Mouse (Mus musculus) adrenal gland, adult 2 months (tissue): Measurements from ENCODE around the gene Surf2. TPM values are rescaled to one million over a fixed set of nuclear protein-coding genes. Genes with fewer than 3 reads are reported as not detected.
"Not testable (repeated sequence)": the region's sequence is repeated elsewhere in the genome, so short reads cannot be mapped to it uniquely, and the experiment has no call there.

Experiments used
- DNase-seq: peaks from one replicate; pipeline ENCODE4 v3.0.0; 2021
- long read RNA-seq: library from polyadenylated mRNA; stranded (forward); transcript quantifications from one replicate; pipeline ENCODE4 v2.0.0, GENCODE M21; 2021
- polyA plus RNA-seq: library from polyadenylated mRNA; depleted of rRNA; stranded (reverse); fragments of >200 nt; gene quantifications from 2 replicates; pipeline ENCODE4 v1.2.3, GENCODE M21; 2012; rRNA removed
- total RNA-seq, 2 experiments: library from RNA; stranded (reverse); gene quantifications; 2 replicates each; pipeline ENCODE4 v1.2.3; 2021

Surf2 gene
- total RNA-seq (10 to 100 TPM; 38.4 to 47.9 TPM), polyA plus RNA-seq (22.5 and 28.5 TPM in 2 replicates)
- long read RNA-seq, transcript Surf2-201 (6 exons, 1,203 nt) = major isoform, 11 of 21 reads
- long read RNA-seq, partial matches to known transcripts = 4 of 21 reads
- long read RNA-seq, other reads (novel, unspliced or antisense) = 4 of 21 reads

- peak; percentile 90 for DNase-seq
These were observed at the start of gene Surf2, which contains the start of gene Surf1 for GRCm38 (mm10) chr2:26915927-26916728. TSS of gene Surf2 (plus strand) at chr2:26916367. TSS of gene Surf1 (minus strand) at chr2:26916530.

- no peak for DNase-seq
These were observed 45.5 kb upstream of the Surf2 start for GRCm38 (mm10) chr2:26870666-26871065.

- no peak for DNase-seq
These were observed 37.6 kb upstream of the Surf2 start for GRCm38 (mm10) chr2:26878571-26878970.

- not testable (repeated sequence) for DNase-seq
These were observed 30.6 kb upstream of the Surf2 start for GRCm38 (mm10) chr2:26885541-26885940.

- DNase-seq = not testable (repeated sequence)
These were observed 30.0 kb upstream of the Surf2 start for GRCm38 (mm10) chr2:26886170-26886569.

- no peak for DNase-seq
These were observed 20.3 kb upstream of the Surf2 start for GRCm38 (mm10) chr2:26895898-26896297.

GRCm38 (mm10) chr2:26900731-26901130, 15.4 kb upstream of the Surf2 start:
- no peak for DNase-seq

- DNase-seq = no peak
These were observed 14.2 kb upstream of the Surf2 start for GRCm38 (mm10) chr2:26901834-26902400.

GRCm38 (mm10) chr2:26902467-26903220, 13.5 kb upstream of the Surf2 start, which contains the start of gene Surf6:
TSS of gene Surf6 (minus strand) at chr2:26902879.
- peak; percentile 98 for DNase-seq

GRCm38 (mm10) chr2:26903311-26903710, 12.9 kb upstream of the Surf2 start:
- DNase-seq = no peak

GRCm38 (mm10) chr2:26905936-26906335, 10.2 kb upstream of the Surf2 start:
- DNase-seq = no peak

GRCm38 (mm10) chr2:26906431-26906830, 9.7 kb upstream of the Surf2 start:
- no peak for DNase-seq

- peak; percentile 65 for DNase-seq
These were observed 9.1 kb upstream of the Surf2 start for GRCm38 (mm10) chr2:26907109-26907508.

- DNase-seq = no peak
These were observed 7.3 kb upstream of the Surf2 start for GRCm38 (mm10) chr2:26908710-26909386.

- no peak for DNase-seq
These were observed 6.8 kb upstream of the Surf2 start for GRCm38 (mm10) chr2:26909387-26909784.

GRCm38 (mm10) chr2:26910124-26910993, 5.8 kb upstream of the Surf2 start, which contains the start of the genes Med22 and Rpl7a:
TSS of gene Med22 (minus strand) at chr2:26910677.
TSS of gene Rpl7a (plus strand) at chr2:26910764.
- peak; percentile 100 for DNase-seq

- no peak for DNase-seq
These were observed 5.0 kb upstream of the Surf2 start for GRCm38 (mm10) chr2:26910994-26911765.

- DNase-seq = no peak
These were observed 3.9 kb upstream of the Surf2 start for GRCm38 (mm10) chr2:26912253-26912770.

GRCm38 (mm10) chr2:26913416-26914147, 2.6 kb upstream of the Surf2 start:
- DNase-seq = no peak
